Mouse (Mus musculus): ENCODE measurements around the gene Cops7a.

- no peak for TF ChIP-seq POLR2A (IDR thresholded peaks at IDR 0.05; ENCODE audit: insufficient read length, low read depth)
- no peak for TF ChIP-seq TCF12 (IDR thresholded peaks at IDR 0.05; ENCODE audit: insufficient read depth, poor library complexity, severe bottlenecking)
- TF ChIP-seq USF1 (IDR thresholded peaks at IDR 0.05; ENCODE audit: low read depth): no peak
- TF ChIP-seq POLR2AphosphoS2 (IDR thresholded peaks at IDR 0.05; ENCODE audit: insufficient read length, low read depth): no peak
- TF ChIP-seq CEBPB (IDR thresholded peaks at IDR 0.05; ENCODE audit: insufficient read depth, poor library complexity, severe bottlenecking): no peak
- no peak for TF ChIP-seq E2F4 (IDR thresholded peaks at IDR 0.05; ENCODE audit: insufficient read depth)
- TF ChIP-seq MYOD1 (IDR thresholded peaks at IDR 0.05; ENCODE audit: control insufficient read depth in 1 of 3, insufficient read length in 2 of 3, low read depth in 2 of 3): no peak
- no peak for TF ChIP-seq TCF3 (IDR thresholded peaks at IDR 0.05; ENCODE audit: insufficient read length, low read depth)
- TF ChIP-seq MYOG (IDR thresholded peaks at IDR 0.05; ENCODE audit: control insufficient read depth in 1 of 3, insufficient read depth in 1 of 3, insufficient read length in 2 of 3, low read depth in 2 of 3): no peak
- no peak for TF ChIP-seq MAX (IDR thresholded peaks at IDR 0.05; ENCODE audit: low read depth)
- no peak for TF ChIP-seq SRF (IDR thresholded peaks at IDR 0.05; ENCODE audit: control insufficient read depth, insufficient read length, low read depth)
- TF ChIP-seq REST (IDR thresholded peaks at IDR 0.05; ENCODE audit: insufficient read depth, insufficient read length): no peak
Measured at GRCm38 (mm10) chr6:125008060-125008459, 42.7 kb upstream of the Cops7a start.
